Mouse (Mus musculus) small intestine, adult 2 months (tissue): ENCODE measurements around the gene Spint2.

Experiments used
- CTCF ChIP-seq: fragments of 200-500 bp; IDR thresholded peaks from 2 replicates; pipeline ENCODE4 v1.5.1; 2012; ENCODE audit warnings: low read depth, mild to moderate bottlenecking, control low read depth, inconsistent platforms, low read length, moderate library complexity, mixed read lengths; ENCODE audit not compliant: insufficient replicate concordance, insufficient read length; ENCODE audit errors: extremely low read depth
- POLR2A ChIP-seq: fragments of 200-500 bp; IDR thresholded peaks from 2 replicates; pipeline ENCODE4 v1.6.1; 2012; ENCODE audit warnings: low read depth, mild to moderate bottlenecking, control low read depth, inconsistent platforms, low read length, moderate library complexity

- TF ChIP-seq CTCF (no peak), POLR2A (no peak)
Observed at GRCm38 (mm10) chr7:29277510-29277909, 4.2 kb downstream of the Spint2 start.
